9 mouse cellular contexts compared by ENCODE assay signal in the genomic region with DNA sequence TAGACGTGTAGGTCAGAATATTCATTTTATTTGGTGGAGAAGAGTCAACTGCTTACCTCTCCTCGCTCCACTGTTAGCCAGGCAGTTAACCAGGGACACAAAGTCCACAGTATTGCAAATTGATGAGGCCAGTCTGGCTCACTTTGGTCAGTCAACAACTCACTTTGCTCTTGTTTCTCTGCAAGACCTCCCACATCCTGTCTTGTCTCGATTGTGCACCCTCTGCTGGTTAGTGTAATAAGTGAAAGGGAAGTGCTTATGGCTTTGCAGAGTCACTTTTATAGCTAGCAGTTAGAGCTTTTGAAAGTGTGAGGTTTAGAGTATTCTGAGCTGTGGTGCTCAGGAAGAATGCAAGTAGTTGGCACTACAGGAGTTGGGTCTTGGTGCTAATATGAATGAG. TPM values are rescaled to one million over a fixed set of nuclear protein-coding genes. Genes with fewer than 3 reads are reported as not detected.
DNase-seq lines count a peak whose midpoint lies in the region; ATAC-seq and TF ChIP-seq lines count a peak whose summit lies in the region.
"Had no signal": no experiment of that assay in that cellular context is flagged by ENCODE, and none has a peak within 500 bp of the region (broad histone marks: within the 10 kb centered on the region; RNA-seq: fewer than 3 reads in every experiment).

No protein-coding gene starts in this region.

- H3K4me1 ChIP-seq in intestine, embryonic 15.5 days (replicated peaks): no peaks in the 10 kb centered on the region
- peaks cover 2% of the 10 kb centered on the region; the same call in 1 of the 2 replicates for H3K4me1 ChIP-seq in lung, adult 2 months (ENCODE audit: control insufficient read depth, insufficient read depth, low read length)

- H3K4me2 ChIP-seq in intestine, embryonic 15.5 days (replicated peaks): no peak overlapping the region

- H3K27ac ChIP-seq in intestine, embryonic 15.5 days: no peak overlapping the region

- H3K9ac ChIP-seq in intestine, embryonic 15.5 days: no peak overlapping the region

- no peak for TF ChIP-seq POLR2A in lung, adult 2 months (IDR thresholded peaks at IDR 0.05; ENCODE audit: borderline replicate concordance, extremely low read depth, low read depth, low read length)

- H3K4me3 ChIP-seq in intestine, embryonic 15.5 days (replicated peaks): no peak overlapping the region
- no peak overlapping the region for H3K4me3 ChIP-seq in lung, adult 2 months (replicated peaks; ENCODE audit: extremely low read depth, low read depth, low read length)

- peak; percentile 44; the same call in 1 of the 2 replicates for TF ChIP-seq CTCF in lung, adult 2 months (IDR thresholded peaks at IDR 0.05; ENCODE audit: insufficient read depth, low read length)

- ATAC-seq in intestine, embryonic 15.5 days: peak; percentile 73

- H3K27me3 ChIP-seq in intestine, embryonic 15.5 days (replicated peaks): no peaks in the 10 kb centered on the region

- H3K36me3 ChIP-seq in intestine, embryonic 15.5 days: no peaks in the 10 kb centered on the region

- DNase-seq in embryo, embryonic 10.5 days (ENCODE audit: low spot score): peak; percentile 52
- no peak for DNase-seq in embryo, embryonic 9.5 days (ENCODE audit: extremely low spot score)
- peak; percentile 53 for DNase-seq in urinary bladder, postnatal 14 days (ENCODE audit: low spot score)
- DNase-seq in urinary bladder, adult 2 months (ENCODE audit: low spot score): no peak
- DNase-seq in lung, adult 2 months: no peak
- peak; percentile 35 to 61 for DNase-seq in thymus, postnatal 10 days (ENCODE audit: low spot score in 2 of 2)
- no peak for DNase-seq in frontal cortex, postnatal 25 days (ENCODE audit: low spot score in 2 of 2)

- 57% methylated on average over 3 of the region's 3 CpGs for whole genome bisulfite sequencing in intestine, embryonic 15.5 days
- 49% methylated on average over 3 of the region's 3 CpGs for WGBS in lung, adult 2 months

- no peaks in the 10 kb centered on the region for H3K9me3 ChIP-seq in intestine, embryonic 15.5 days

RNA-seq across cellular contexts. Expression of a gene that starts 1.4 kb away (rescaled TPM):
- polyA plus RNA-seq in urinary bladder, adult 2 months (2012; rRNA removed): not detected in 2 replicates
- 0.05 and 0.06 TPM in 2 replicates for polyA plus RNA-seq in intestine, embryonic 15.5 days (2015; fragmentation: Nextera tagmentation; extraction: Ambion mirVana)
- polyA plus RNA-seq in lung, adult 2 months (2012; rRNA removed): 0.05 TPM in 1 of 2 replicates, not detected in the other

RNA-seq across cellular contexts. Expression of a gene that starts 9.7 kb away (rescaled TPM):
- 85.0 and 89.4 TPM in 2 replicates for polyA plus RNA-seq in urinary bladder, adult 2 months (2012; rRNA removed)
- polyA plus RNA-seq in intestine, embryonic 15.5 days (2015; fragmentation: Nextera tagmentation; extraction: Ambion mirVana): 60.7 and 64.4 TPM in 2 replicates
- polyA plus RNA-seq in lung, adult 2 months (2012; rRNA removed): 86.2 and 130 TPM in 2 replicates

RNA-seq across cellular contexts. Expression of a gene that starts 10.3 kb away (rescaled TPM):
- 46.1 and 59.1 TPM in 2 replicates for polyA plus RNA-seq in urinary bladder, adult 2 months (2012; rRNA removed)
- polyA plus RNA-seq in intestine, embryonic 15.5 days (2015; fragmentation: Nextera tagmentation; extraction: Ambion mirVana): 225 and 234 TPM in 2 replicates
- 40.4 and 51.7 TPM in 2 replicates for polyA plus RNA-seq in lung, adult 2 months (2012; rRNA removed)

RNA-seq across cellular contexts. Expression of a gene that starts 17.6 kb away (rescaled TPM):
- not detected in 2 replicates for polyA plus RNA-seq in urinary bladder, adult 2 months (2012; rRNA removed)
- not detected in 2 replicates for polyA plus RNA-seq in intestine, embryonic 15.5 days (2015; fragmentation: Nextera tagmentation; extraction: Ambion mirVana)
- polyA plus RNA-seq in lung, adult 2 months (2012; rRNA removed): not detected in 2 replicates
- polyA plus RNA-seq: heart, embryonic 16.5 days had no signal

RNA-seq across cellular contexts. Expression of a gene that starts 17.9 kb away (rescaled TPM):
- polyA plus RNA-seq in urinary bladder, adult 2 months (2012; rRNA removed): 18.3 and 20.1 TPM in 2 replicates
- polyA plus RNA-seq in intestine, embryonic 15.5 days (2015; fragmentation: Nextera tagmentation; extraction: Ambion mirVana): 32.5 and 34.7 TPM in 2 replicates
- 6.9 and 8.9 TPM in 2 replicates for polyA plus RNA-seq in lung, adult 2 months (2012; rRNA removed)

Comparison
In these comparisons a context has a peak if more than half of its experiments do, and no peak if none do; other contexts are left out.
1. DNase-seq: peak in embryo, embryonic 10.5 days (single experiment), urinary bladder, postnatal 14 days (single experiment) and thymus, postnatal 10 days (2 of 2); none in embryo, embryonic 9.5 days (single experiment), urinary bladder, adult 2 months (single experiment), lung, adult 2 months (single experiment) and frontal cortex, postnatal 25 days (0 of 2).